Mouse (Mus musculus) cerebellum, adult 18-20 months (tissue): ENCODE measurements at regions not wholly inside any gene's neighbourhood (a gene's known extent, or its start where the extent isn't known, plus 50 kb on each side); places are given as distances from the start of the nearest gene placed in this dataset.

ENCODE experiments used
- DNase-seq, 2 experiments: peaks; one replicate each; pipeline ENCODE4 v3.0.0; 2021

DNA sequence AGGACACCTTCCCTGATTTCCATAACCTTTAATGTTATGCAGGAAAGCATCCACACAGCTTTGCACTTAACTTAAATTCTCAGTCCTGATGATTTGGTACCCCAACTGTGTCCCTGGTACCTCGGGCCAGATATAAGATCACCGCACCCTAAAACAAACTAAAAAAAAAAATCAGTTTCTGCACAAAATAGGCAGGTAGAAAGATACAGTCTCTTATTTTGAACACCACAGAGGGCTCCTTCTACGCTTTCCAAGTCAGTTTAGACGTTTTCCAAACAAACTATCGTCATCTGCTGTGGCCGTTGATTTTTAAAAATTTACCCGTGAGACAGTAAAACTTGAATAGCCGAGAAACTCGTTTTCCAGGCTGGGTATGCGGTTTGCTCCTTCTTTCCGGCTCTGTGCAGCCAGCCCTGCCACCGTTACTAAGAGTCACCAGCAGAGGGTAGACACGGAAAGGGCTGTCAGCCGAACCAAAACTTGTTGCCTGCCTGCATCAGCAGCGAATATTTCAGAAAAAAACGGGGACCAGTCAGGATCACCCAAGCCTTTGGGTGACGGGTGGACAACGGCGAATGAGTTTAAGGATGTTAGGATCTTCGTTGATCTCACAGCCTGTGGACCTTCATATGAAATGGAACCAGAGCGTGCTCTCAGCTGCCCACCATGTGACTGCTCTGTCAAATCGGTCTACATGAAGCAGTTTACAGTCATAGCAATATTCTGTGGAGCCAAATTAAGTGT is 74.4 kb upstream of the Gpc5 start:
- peak; percentile 21 to 37 for DNase-seq

DNA sequence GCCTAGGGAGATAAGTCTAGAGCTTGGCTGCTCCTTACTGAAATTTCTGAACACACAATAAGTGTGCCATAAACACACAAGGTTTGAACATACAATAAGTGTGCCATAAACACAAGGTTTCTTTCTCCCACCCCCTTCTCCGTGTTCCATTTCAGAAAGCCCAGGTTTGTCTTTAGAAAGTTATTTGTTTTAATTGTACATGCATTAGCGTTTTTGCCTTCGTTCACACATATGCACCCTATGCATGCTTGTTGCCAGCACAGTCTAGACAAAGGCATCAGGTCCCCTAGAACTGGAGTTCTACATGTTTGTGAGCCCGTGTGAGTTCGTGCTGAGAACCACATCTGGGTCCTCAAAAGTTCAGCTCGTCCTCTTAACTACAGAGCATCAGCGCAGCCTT is 64.0 kb upstream of the Gpc5 start:
- DNase-seq: no peak

DNA sequence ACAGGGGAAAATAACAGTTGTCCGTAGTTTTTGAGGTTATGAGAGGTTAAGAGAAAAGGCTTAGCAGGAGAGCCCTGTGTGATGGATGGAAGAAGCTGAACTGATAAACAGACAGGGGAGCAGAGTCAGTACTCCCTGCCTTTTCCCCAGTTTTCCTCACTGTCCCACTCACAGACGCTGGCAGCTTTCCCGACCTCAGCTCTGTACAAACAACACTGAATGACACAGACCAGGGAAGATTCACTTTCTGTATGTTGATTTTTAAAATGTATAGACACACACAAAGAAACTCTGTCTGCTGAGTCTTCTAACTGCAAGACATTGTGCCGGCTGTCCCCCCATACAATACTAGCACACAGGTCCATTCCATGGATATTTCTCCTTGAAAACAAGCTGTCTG is 60.3 kb upstream of the Gpc5 start:
- no peak for DNase-seq

DNA sequence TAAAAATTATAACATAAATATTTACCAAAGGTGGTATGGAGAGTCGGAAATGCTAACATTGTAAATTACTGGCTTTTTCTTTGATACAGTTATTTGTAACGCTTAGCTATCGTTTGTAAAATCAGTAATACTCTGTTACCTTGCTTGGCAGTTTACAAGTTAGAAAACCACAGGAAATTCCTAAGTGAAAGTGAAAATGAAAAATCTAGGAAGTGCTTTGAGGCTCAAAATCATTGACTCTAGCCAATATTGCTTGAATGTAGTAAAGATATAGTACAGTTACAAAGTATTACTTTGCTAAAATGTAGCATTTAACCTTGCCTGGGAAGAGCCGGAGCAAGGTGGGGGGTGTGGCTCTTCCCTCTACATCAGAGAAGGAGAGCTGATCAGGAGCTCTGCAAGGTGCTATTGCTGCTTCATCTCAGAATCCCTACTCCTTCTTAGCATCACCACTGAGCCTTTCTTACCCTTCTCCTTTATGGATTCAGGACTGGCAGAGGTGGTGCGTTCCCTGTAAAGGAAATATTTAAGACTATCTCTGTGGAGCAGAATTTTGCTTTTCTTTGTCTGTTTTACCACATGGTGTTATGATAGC is 58.5 kb upstream of the Gpc5 start:
- no peak for DNase-seq

DNA sequence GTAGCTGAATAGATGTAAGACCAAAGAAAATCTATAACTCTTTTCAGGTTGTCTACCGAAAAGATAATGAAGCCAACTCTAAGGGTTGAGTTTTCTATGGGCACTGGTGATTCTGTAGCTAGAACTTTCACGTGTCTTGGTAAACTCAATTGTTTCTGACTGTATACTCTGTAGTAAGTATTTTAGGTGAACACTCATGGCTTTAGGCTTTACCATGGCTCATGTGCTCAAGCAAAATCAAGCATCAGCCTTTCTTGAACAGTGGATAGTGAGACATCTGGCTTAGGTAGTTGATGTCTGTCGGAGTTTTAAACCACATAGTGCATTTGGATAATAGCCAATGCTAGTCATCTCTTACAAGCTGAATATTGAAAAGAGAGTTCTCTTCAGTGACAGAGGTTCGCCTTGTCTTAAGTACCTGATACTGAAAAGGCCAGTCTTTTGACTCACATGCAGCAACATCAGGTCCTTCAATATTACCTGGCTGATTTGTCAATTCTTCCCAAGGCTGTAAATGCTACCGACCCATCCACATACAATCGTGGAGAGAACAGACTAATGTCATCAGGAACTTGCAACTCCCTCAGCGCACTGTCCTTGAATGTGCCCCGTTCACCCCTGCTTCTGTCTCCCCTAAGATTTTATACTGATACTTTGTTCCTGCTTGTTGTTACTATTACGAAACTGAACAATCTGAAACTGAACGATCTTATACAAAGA is 57.1 kb upstream of the Gpc5 start:
- no peak for DNase-seq

DNA sequence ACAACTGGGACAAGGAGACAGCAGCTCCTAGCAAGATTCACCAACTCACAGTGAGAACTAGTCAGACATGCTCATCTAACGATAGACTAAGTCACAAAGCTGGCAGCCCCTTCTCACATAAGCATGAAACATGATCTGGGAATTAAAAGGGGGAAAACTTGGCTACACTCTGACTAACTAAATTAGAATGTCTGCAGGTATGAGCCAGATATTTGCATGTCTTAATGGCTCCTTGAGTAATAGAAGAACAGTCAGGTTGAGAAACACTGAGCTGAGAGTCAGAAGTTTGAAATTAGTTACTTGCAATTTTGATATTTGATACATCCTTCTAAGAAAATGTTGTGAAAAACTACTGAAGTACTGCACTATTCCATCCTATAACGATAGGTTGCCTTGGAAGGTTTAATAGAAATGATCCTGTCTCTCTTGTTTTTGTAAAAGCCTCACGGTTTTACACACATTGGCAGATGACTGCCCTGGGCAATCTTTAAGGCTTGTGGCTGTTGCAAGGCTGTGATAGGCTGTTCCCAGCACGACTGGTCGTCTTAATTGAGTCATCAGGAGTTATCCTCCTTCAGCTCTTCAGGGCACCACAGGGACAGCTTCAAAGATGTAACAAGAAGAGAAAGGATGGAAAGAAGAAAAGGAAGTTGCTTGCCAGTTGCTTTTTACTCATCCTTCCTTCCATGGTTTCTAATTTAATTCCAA is 54.8 kb upstream of the Gpc5 start:
- DNase-seq: no peak

DNA sequence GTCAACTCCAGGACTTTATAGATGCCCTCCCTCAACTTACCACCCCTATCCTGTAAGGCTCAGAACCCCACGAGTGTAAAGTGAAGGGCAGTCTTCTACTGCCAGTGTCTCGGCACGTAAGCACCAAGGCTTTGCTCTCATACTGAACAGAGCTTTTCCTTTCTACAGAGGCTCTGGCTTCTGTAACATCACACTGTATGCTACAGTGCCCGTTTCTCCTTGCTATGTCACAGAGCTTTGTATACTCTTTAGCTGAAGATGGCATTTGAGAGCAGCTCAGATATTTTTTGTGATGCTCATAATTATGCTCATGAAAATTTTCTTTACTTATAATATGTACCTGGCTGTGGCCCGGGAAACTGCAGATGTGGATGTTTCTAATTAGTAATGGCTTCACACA is 53.2 kb upstream of the Gpc5 start:
- no peak for DNase-seq

DNA sequence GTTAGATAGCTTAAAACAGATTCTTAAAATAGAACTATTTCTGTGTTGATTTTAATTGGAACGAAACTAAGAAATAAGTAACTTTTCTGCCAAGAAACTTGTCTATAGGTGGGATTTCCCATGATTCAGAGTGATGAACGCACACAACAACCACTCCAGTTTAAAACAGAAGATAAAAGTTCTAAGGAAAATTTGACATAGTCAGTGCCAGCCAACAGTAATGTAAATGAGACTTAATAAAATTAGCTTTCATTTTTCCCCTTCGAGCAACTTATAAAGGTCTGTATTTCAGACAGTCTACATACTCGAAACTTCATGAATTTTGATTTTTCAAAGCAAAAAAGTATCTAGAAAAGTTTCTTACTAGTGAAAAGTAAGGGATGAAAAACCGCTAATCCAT is 52.5 kb upstream of the Gpc5 start:
- DNase-seq: no peak

DNA sequence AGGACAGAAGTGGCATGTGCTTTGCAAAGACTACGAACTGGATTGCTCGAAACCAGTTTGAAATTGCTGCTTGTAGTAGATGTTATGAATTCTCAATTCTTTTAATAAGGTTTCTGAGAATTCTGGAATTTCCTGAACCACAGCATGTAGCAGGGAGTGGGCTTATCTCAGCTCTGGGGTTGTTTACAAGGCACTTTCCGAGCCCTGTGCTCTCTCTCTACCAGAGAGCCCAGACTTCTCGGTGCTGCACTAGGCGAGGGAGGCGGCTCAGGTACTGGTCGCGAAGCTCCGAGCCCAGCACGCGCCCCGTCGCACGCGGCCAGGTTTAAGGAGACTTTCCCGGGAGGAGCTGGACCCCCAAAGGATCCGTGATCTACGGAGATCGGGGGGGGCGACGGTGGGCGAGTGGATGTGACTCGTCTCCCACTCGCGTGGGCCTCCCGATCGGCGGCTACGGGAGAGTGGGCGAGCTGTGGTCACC is 51.9 kb upstream of the Gpc5 start:
- DNase-seq: peak; percentile 20 to 26

DNA sequence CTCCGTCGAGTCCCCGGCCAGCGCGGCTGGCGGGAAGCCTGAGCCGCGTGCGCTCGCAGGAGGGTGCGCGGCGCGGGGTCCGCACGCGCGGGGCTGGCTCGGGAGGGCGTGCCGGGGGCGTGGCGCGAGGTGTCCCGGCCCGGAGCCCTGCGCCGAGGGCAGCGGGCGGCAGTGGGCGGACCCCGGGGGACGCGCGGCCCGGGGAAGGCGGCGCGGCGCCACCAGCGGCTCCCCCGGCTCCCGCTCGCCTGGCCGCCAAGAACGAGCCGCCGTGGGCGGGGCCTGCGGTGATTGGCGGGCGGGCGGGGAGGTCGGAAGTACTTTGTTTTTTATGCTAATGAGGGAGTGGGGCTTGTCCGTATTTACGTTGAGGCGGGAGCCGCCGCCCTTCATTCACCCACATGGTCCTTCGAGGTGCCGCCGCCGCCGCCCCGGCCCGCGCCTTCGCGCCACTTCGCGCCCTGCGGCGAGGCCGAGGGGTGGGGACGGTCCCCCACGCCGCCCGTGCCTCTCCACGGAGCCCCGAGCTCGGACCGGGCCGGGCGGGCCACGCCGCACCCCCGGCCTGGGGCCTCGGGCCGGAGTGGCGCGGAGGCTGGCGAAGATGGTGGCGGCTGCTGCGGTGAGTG is 51.3 kb upstream of the Gpc5 start:
- DNase-seq: peak; percentile 18 to 42

DNA sequence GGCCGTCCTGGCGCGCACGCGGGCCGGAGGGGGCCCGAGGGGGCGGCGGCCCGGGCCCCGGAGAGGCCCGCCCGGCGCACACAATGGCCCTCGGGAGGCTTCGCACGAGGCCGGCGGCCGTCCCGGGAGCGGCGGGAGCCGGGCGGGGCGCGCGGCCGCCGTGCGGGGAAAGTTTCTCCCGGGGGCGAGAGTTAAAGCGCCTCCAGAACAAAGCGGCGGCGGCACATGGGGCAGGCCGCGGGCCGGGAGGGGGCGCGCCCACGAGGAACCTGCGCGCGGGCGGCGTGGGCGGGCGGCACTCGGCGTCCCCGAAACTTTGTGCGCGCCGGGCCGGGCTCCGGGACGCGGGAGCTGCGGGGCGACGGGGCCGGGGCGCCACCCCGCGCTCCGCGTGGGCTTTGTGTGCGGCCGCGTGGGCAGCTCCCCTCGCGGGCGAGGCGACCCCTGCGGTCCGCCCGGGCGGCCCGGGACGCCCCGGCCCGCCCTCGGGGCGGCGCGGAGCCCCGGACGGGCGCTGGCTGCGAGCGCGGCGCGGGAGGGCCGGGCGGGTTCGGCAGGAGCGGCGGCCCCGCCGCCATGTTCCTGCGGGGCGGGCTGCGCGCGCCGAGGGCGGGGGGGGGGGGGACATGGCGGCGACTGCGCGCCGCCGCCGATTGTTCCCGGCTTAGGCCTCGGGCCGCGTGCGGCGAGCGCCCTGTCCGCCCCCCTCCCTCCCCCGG is 50.5 kb upstream of the Gpc5 start:
- DNase-seq: peak in 1 of 2 experiments; percentile 42

DNA sequence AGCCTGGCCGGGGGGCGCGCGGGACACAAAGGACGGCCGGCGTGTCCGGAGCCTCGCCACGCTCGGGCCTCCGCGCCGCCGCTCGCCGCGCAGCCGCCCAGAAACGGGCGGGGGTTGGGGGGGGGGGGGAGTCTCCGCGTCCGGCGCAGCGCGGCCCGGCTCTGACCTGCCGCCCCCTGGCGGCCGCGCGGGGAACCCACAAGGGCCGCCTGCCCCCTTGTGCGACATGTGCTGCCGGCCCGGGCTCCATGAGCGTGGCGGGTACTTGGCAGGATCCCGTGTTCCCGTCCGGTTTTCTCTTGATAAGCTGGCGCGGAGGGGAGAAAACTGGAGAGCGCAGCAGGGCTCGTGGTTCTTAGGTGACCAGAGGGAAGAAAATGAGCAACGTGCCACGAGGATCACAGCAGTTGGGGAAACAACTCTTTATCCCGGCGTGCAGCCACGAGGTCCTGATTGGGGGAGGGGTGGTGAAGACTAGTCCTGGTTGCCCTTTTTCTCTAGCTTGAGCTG is 49.9 kb upstream of the Gpc5 start:
- peak; percentile 64 to 85 for DNase-seq
